Mouse (Mus musculus): ENCODE measurements at regions not wholly inside any gene's neighbourhood (a gene's known extent, or its start where the extent isn't known, plus 50 kb on each side); places are given as distances from the start of the nearest gene placed in this dataset.
A peak's percentile ranks its signal among the peaks of the same experiment; 100 is the strongest.

- H3K27ac ChIP-seq = no peak overlapping the region
- H3K9ac ChIP-seq = no peak overlapping the region
Measured at GRCm38 (mm10) chr8:103825289-103825688, 276.1 kb upstream of the Cdh5 start.

GRCm38 (mm10) chr8:103830416-103830815, 271.0 kb upstream of the Cdh5 start:
- no peak overlapping the region for H3K9ac ChIP-seq
- WGBS = 86% methylated on average over 3 of the region's 3 CpGs
- no peaks in the 10 kb centered on the region for H3K27me3 ChIP-seq (replicated peaks)
- no peak overlapping the region for H3K27ac ChIP-seq
- ATAC-seq (replicated peaks) = no peak
- H3K4me1 ChIP-seq = no peaks in the 10 kb centered on the region
- H3K4me3 ChIP-seq = no peak overlapping the region
- no peaks in the 10 kb centered on the region for H3K9me3 ChIP-seq
- H3K4me2 ChIP-seq = no peak overlapping the region
- H3K36me3 ChIP-seq (replicated peaks) = no peaks in the 10 kb centered on the region

More at GRCm38 (mm10) chr8:103825289-103825688, 276.1 kb upstream of the Cdh5 start:
- H3K4me3 ChIP-seq = no peak overlapping the region
- WGBS = 72% methylated on average over 3 of the region's 3 CpGs
- no peak overlapping the region for H3K4me2 ChIP-seq
- H3K27me3 ChIP-seq (replicated peaks) = no peaks in the 10 kb centered on the region
- H3K4me1 ChIP-seq = no peaks in the 10 kb centered on the region
- no peak for ATAC-seq (replicated peaks)
- H3K36me3 ChIP-seq (replicated peaks) = no peaks in the 10 kb centered on the region
- no peaks in the 10 kb centered on the region for H3K9me3 ChIP-seq

DNA sequence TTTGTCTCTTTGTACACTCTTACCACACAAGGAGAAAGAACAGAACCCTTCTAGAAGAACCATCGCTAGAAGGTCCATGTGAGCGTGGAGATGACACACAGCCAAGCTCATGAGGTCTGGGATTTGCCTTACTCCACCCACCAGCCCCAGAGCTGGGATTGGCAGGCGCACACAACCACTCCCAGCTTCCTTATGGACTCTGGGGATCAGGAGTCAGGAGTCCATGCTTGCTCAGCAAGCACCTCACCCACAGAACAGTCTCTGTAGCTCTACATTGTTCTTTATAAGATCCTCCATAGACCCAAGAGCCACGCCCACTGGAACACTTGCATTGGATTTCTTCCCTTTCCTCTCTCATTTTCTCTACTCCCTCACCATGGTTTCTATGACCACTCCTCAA, 261.4 kb upstream of the Cdh5 start:
- Histone ChIP-seq H3K27me3 (replicated peaks) (no peaks in the 10 kb centered on the region), H3K4me3 (no peak overlapping the region), H3K4me1 (no peaks in the 10 kb centered on the region), H3K9me3 (no peaks in the 10 kb centered on the region), H3K4me2 (no peak overlapping the region), H3K9ac (no peak overlapping the region), H3K27ac (no peak overlapping the region), H3K36me3 (replicated peaks) (no peaks in the 10 kb centered on the region)
- no peak for ATAC-seq (replicated peaks)
- 92% methylated on average over 4 of the region's 4 CpGs for WGBS

DNA sequence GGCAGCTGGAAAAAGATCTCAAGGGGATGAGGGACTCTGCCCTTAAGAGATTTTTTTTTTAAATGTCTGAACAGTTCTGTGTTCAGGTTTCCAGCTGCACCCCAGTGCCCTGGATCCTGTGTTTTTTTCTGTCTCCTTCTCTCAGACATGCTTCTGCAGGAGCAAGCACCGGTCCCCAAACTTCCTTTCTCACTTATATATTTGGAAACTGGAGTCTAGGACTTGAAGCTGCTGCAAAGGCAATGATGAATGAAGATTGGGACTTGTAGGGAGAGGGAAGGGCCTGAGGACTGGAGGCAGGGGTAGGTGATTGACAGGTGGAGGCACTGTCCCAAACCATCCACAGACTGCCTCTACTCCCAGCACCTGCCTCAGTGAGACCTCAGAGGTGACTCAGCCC, 255.5 kb upstream of the Cdh5 start:
- H3K4me3 ChIP-seq = no peak overlapping the region
- H3K36me3 ChIP-seq (replicated peaks) = no peaks in the 10 kb centered on the region
- ATAC-seq (replicated peaks) = no peak
- H3K4me2 ChIP-seq = no peak overlapping the region
- WGBS = 89% methylated on average over 1 of the region's 1 CpGs
- no peaks in the 10 kb centered on the region for H3K9me3 ChIP-seq
- no peaks in the 10 kb centered on the region for H3K4me1 ChIP-seq
- H3K27ac ChIP-seq = peak overlapping the region; percentile 16; the same call in 1 of the 2 replicates
- no peak overlapping the region for H3K9ac ChIP-seq
- no peaks in the 10 kb centered on the region for H3K27me3 ChIP-seq (replicated peaks)

- no peak overlapping the region for H3K9ac ChIP-seq
- H3K4me3 ChIP-seq = no peak overlapping the region
- ATAC-seq (replicated peaks) = no peak
- H3K36me3 ChIP-seq (replicated peaks) = no peaks in the 10 kb centered on the region
- H3K4me2 ChIP-seq = no peak overlapping the region
- peak overlapping the region; percentile 16; the same call in 1 of the 2 replicates for H3K27ac ChIP-seq
- 0 out of 2 replicates have a peak, but pooled peaks cover 3% of the 10 kb centered on the region for H3K4me1 ChIP-seq
- 55% methylated on average over 10 of the region's 10 CpGs for WGBS
- no peaks in the 10 kb centered on the region for H3K27me3 ChIP-seq (replicated peaks)
- no peaks in the 10 kb centered on the region for H3K9me3 ChIP-seq
Measured at GRCm38 (mm10) chr8:103846382-103846976, 254.9 kb upstream of the Cdh5 start.

- Histone ChIP-seq H3K4me1 (0 out of 2 replicates have a peak, but pooled peaks cover 3% of the 10 kb centered on the region), H3K36me3 (replicated peaks) (no peaks in the 10 kb centered on the region), H3K9ac (no peak overlapping the region), H3K9me3 (no peaks in the 10 kb centered on the region), H3K27ac (no peak overlapping the region), H3K27me3 (replicated peaks) (no peaks in the 10 kb centered on the region), H3K4me2 (no peak overlapping the region), H3K4me3 (no peak overlapping the region)
- 97% methylated on average over 2 of the region's 2 CpGs for WGBS
- ATAC-seq (replicated peaks) = no peak
Measured at GRCm38 (mm10) chr8:103849785-103850184, 251.6 kb upstream of the Cdh5 start.

DNA sequence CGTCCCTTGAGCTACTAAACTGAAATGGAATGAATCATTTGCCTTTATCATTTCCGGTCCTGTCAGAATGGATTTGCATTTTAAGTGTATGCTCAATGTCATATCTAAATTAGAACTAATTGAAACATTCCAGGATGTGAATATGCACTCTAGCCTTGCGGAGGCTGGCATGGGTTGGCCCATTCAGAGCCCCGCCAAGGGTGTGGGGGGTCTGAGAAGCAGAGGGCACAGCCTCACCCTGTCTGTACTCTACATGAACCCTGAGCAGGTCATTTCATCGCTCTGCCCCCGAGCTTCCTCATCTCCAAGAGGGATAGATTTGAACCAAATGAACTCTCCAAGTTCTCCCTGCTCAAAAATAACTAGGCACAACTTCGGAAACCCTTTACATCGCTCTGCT, 250.1 kb upstream of the Cdh5 start:
- 74% methylated on average over 8 of the region's 8 CpGs for WGBS
- Histone ChIP-seq H3K4me3 (no peak overlapping the region), H3K36me3 (replicated peaks) (no peaks in the 10 kb centered on the region), H3K4me2 (no peak overlapping the region), H3K4me1 (0 out of 2 replicates have a peak, but pooled peaks cover 3% of the 10 kb centered on the region), H3K9ac (no peak overlapping the region), H3K27ac (no peak overlapping the region), H3K9me3 (no peaks in the 10 kb centered on the region), H3K27me3 (replicated peaks) (no peaks in the 10 kb centered on the region)
- no peak; the same call in 1 of the 2 replicates for ATAC-seq (replicated peaks)

DNA sequence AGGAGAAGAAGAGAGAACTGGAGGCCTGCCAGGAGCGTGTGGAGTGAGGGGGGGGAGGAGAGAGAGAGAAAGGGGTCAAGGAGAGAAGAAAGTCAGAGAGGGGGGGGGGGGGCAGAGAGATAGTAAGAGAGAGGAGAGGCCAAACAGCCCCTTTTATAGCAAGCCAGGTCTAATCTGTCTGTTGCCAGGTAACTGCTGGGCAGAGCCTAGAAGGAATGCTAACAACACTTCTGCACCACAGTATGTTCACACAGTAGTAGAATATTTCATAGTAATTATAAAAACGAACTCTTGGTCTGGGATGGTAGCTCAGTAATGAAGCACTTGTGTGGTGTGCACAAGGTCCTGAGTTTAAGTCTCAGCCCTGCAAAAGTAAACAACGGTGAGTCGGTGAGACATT, 248.4 kb upstream of the Cdh5 start:
- Histone ChIP-seq H3K27me3 (replicated peaks) (no peaks in the 10 kb centered on the region), H3K9ac (no peak overlapping the region), H3K36me3 (replicated peaks) (no peaks in the 10 kb centered on the region), H3K9me3 (no peaks in the 10 kb centered on the region), H3K4me3 (no peak overlapping the region), H3K27ac (no peak overlapping the region), H3K4me1 (0 out of 2 replicates have a peak, but pooled peaks cover 3% of the 10 kb centered on the region), H3K4me2 (no peak overlapping the region)
- 77% methylated on average over 4 of the region's 4 CpGs for WGBS
- ATAC-seq (replicated peaks) = no peak

- Histone ChIP-seq H3K27ac (no peak overlapping the region), H3K27me3 (replicated peaks) (no peaks in the 10 kb centered on the region), H3K4me3 (no peak overlapping the region), H3K9me3 (no peaks in the 10 kb centered on the region), H3K9ac (no peak overlapping the region), H3K4me1 (0 out of 2 replicates have a peak, but pooled peaks cover 3% of the 10 kb centered on the region), H3K36me3 (replicated peaks) (no peaks in the 10 kb centered on the region), H3K4me2 (no peak overlapping the region)
- WGBS = 65% methylated on average over 9 of the region's 9 CpGs
- no peak for ATAC-seq (replicated peaks)
Measured at GRCm38 (mm10) chr8:103855291-103855690, 246.1 kb upstream of the Cdh5 start.

GRCm38 (mm10) chr8:103859130-103859529, 242.3 kb upstream of the Cdh5 start:
- no peak overlapping the region for H3K27ac ChIP-seq
- 90% methylated on average over 1 of the region's 1 CpGs for WGBS
- H3K9me3 ChIP-seq = no peaks in the 10 kb centered on the region
- H3K27me3 ChIP-seq (replicated peaks) = no peaks in the 10 kb centered on the region
- no peak overlapping the region for H3K4me3 ChIP-seq
- ATAC-seq (replicated peaks) = no peak
- no peak overlapping the region for H3K9ac ChIP-seq
- no peak overlapping the region for H3K4me2 ChIP-seq
- no peaks in the 10 kb centered on the region for H3K4me1 ChIP-seq
- no peaks in the 10 kb centered on the region for H3K36me3 ChIP-seq (replicated peaks)

- Histone ChIP-seq H3K36me3 (replicated peaks) (no peaks in the 10 kb centered on the region), H3K4me2 (no peak overlapping the region), H3K9ac (no peak overlapping the region), H3K27me3 (replicated peaks) (no peaks in the 10 kb centered on the region), H3K27ac (no peak overlapping the region), H3K4me1 (peaks cover 14% of the 10 kb centered on the region), H3K4me3 (no peak overlapping the region), H3K9me3 (no peaks in the 10 kb centered on the region)
- 26% methylated on average over 7 of the region's 7 CpGs for WGBS
- ATAC-seq (replicated peaks) = peak; percentile 81
Measured at GRCm38 (mm10) chr8:103873598-103874502, 227.6 kb upstream of the Cdh5 start.

DNA sequence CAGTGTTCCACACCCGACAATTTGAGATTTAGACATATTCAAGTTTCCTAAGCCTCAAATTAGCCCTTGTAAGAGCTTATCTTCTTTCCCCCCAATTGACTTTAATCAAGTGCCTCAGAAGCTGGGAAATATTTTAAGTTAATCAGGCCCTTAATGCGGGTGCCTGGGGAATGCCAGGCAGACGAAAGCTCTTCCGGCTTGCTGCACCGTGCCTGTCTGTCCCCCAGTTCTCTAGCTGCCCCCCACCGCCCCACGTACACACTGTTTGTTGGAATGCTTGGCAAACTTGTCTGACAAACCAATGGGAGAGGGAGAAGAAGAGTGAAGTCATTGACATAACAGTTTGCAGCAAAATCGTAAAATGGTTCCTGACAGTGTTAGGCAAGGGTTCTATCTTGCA, 226.9 kb upstream of the Cdh5 start:
- Histone ChIP-seq H3K27ac (no peak overlapping the region), H3K27me3 (replicated peaks) (no peaks in the 10 kb centered on the region), H3K36me3 (replicated peaks) (no peaks in the 10 kb centered on the region), H3K9ac (no peak overlapping the region), H3K9me3 (no peaks in the 10 kb centered on the region), H3K4me1 (peaks cover 14% of the 10 kb centered on the region), H3K4me3 (no peak overlapping the region), H3K4me2 (no peak overlapping the region)
- ATAC-seq (replicated peaks) = peak; percentile 44; the same call in 1 of the 2 replicates
- WGBS = 35% methylated on average over 8 of the region's 8 CpGs
